Mouse (Mus musculus): ENCODE measurements at regions not wholly inside any gene's neighbourhood (a gene's known extent, or its start where the extent isn't known, plus 50 kb on each side); places are given as distances from the start of the nearest gene placed in this dataset.
"Not testable (repeated sequence)": the region's sequence is repeated elsewhere in the genome, so short reads cannot be mapped to it uniquely, and the experiment has no call there.

DNA sequence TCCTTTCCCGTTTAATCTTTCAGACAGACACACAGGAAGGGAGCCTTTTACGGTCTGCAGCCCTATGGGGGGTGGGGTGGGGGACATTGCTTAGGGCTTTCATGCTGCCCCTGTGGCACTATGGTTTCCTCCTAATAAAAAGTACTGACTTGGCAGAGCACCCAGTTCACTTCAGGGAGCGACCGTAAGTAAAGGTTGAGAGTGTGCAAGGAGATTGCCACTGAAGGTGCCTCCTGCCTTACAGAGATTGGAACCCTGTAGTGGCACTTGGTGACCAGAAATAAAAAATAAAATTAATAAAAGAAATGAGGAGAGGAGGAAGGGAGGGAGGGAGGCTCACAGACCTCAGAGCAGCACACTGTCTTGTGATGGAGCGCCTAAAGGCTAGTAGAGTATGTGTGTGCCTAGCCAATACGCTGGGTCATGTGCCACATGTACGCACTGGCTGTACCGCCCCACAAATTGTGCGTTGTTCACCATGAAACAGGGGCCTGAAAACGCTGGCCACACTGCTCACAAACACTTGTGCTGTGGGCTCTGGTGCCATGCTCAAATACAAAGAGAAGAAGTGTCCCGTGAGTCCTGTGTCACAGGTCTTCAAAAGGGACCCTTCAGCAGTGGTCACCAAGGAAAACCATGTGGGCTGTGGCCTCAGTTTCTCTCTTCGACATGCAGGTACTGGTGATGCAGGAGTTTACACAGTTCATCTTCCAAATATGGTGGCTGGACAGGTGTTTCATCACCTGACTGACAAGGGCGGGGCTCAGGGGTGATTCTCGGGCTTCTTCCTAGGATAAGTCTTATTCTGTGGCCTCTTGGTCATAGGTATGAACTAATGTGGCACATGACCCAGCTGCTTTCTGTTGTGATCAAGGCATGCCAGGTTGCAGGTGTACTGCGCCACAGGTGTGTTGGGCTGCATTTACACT, 250.5 kb upstream of the Irx4 start:
- no peak for DNase-seq (ENCODE audit: low spot score in 2 of 2)
- intact Hi-C loops (cut with DNase I) = no loop called here

GRCm38 (mm10) chr13:73019181-73019580, 241.1 kb upstream of the Irx4 start:
- DNase-seq (ENCODE audit: low spot score in 2 of 2) = no peak
- intact Hi-C loops (cut with DNase I) = no loop called here

DNA sequence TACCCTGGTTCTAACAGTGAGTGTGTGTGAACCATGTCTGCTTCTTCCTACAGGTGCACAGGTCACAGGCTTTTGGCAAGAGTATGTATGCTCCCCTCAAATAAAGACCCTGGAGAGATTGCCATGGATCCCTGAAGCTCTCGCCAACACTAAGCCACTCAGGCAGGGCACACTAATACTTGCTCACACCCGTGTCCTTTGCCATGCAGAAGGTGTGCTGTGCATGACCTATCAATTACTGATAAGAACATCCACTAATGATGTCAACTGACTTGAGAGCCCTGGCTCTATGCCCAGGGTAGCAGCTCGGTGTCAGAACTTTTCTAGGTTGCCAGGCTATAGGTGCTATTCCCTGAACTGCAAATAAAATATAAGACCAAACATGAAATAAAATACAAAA, 229.1 kb upstream of the Irx4 start:
- intact Hi-C loops (cut with DNase I) = no loop called here
- no peak for DNase-seq (ENCODE audit: low spot score in 2 of 2)

- peak; percentile 37 to 47 for DNase-seq (ENCODE audit: low spot score in 2 of 2)
- intact Hi-C loops (cut with DNase I) = no loop called here
Measured at GRCm38 (mm10) chr13:73033055-73033454, 227.2 kb upstream of the Irx4 start.

GRCm38 (mm10) chr13:73034065-73034831, 226.0 kb upstream of the Irx4 start:
- DNase-seq (ENCODE audit: low spot score in 2 of 2) = peak in 1 of 2 experiments; percentile 9
- intact Hi-C loops (cut with DNase I) = no loop called here

- no peak for DNase-seq (ENCODE audit: low spot score in 2 of 2)
- intact Hi-C loops (cut with DNase I) = no loop called here
Measured at GRCm38 (mm10) chr13:73034886-73035285, 225.4 kb upstream of the Irx4 start.

DNA sequence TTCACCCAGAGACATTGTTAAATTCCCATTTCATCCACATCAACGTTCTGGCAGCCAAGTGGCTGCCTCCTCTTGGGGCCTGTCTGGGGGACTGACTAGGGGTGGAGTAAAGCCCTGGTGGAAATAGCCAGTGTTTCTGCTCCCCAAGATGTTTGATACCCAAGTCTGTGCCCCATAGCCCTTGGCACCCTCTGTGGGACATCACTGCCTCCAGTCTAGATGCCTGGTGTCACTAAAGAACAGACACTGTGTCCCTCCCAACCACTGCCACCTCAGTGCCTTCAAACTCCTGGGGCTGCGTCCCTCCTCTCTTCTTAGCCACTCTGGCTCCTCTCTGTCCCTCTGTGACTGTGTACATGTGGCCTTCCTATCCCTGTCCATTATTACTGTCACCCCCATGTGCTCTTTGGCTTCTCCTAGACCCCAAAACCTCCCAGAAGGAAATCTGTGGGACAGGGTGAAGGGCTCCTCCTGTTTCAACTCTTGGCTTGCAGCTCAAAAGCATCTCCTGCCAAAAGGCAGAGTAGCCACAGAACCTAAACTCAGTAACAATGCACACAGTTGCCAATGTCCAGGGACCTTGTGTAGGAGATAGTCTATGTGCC, 224.8 kb upstream of the Irx4 start:
- DNase-seq (ENCODE audit: low spot score in 2 of 2) = no peak
- intact Hi-C loops (cut with DNase I) = no loop called here

DNA sequence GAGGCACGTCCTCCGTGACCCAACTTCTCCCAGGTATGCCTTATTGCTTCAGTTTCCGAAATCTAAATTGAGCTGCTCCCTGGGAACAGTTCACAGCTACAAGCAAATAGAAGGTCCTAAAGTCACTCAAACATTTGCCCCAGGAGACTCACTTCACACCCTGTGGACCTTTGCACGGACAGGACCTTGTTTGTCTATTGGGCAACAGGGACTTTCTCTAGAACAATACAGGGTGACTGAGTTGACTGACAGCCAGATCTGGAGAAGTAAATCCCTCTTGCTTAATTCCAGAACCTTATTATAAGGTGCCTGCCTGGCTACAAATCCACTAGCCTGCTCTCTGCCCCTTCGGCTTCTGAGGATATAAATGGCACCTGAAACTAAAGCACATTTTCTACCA, 220.5 kb upstream of the Irx4 start:
- DNase-seq (ENCODE audit: low spot score in 2 of 2) = no peak
- intact Hi-C loops (cut with DNase I) = no loop called here

DNA sequence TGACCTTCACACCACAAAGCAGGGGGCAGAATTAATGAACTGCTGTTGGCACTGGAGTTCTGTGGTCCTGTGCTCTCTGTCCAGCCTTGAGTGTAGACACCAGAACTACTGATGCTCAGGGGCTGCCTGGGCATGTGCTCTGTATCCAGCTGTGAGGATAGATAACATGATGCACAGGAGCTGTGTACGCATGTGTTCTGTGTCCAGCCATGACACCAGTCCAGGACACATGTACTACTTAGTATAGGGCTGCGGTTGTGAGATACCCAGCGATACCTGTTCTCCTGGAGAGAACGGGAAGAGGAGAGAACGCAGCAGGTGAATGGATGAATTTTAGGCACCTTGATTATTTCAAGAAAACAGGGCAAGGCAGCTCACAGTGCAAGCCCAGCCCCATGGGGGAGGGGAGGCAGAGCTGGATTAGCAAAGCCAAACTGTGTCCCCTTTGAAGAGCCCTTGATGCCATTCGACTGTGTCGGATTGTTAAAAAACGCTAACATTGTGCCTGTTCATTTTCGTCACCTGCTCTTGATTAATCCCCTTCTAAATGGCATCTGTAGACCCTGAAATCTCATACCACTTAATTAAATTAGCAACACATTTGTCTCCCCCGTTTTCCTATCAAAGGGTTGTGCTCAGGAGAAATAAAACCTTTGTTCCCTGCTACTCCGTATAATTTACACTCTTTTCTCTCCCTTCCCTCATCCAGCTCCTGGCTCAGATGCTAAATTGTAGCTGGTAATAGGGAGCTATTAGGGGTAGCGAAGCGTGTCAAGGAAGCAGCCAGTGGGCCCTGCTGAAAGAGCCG, 218.8 kb upstream of the Irx4 start:
- intact Hi-C loops (cut with DNase I) = no loop called here
- DNase-seq (ENCODE audit: low spot score in 2 of 2) = no peak

GRCm38 (mm10) chr13:73069840-73070530, 190.3 kb upstream of the Irx4 start:
- no peak for DNase-seq (ENCODE audit: low spot score in 2 of 2)
- intact Hi-C loops (cut with DNase I) = no loop called here

- intact Hi-C loops (cut with DNase I) = no loop called here
- no peak for DNase-seq (ENCODE audit: low spot score in 2 of 2)
Measured at GRCm38 (mm10) chr13:73070531-73070908, 189.8 kb upstream of the Irx4 start.

DNA sequence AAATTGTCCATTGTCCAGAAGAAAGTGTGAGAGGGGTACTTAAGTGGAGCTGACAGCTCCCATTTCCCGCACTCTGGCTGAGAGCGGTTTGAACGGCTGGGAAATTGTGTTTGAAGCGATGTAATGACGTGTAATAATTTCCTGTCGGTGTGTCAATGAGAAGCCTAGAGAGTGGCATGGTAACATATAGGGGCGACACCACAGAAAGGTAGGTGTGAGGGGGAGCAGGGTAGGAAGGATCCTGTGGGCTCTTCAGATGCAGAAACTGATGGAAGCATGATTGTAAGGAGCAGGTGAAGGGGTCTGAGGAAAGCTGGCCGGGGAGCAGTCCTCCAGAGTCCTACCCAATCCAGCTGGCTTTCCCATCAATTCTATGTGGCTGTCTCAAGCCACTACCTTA, 189.2 kb upstream of the Irx4 start:
- intact Hi-C loops (cut with DNase I) = no loop called here
- no peak for DNase-seq (ENCODE audit: low spot score in 2 of 2)

GRCm38 (mm10) chr13:73071854-73072852, 188.1 kb upstream of the Irx4 start:
- intact Hi-C loops (cut with DNase I) = no loop called here
- DNase-seq (ENCODE audit: low spot score in 2 of 2) = no peak

GRCm38 (mm10) chr13:73077866-73078430, 182.3 kb upstream of the Irx4 start:
- no peak for DNase-seq (ENCODE audit: low spot score in 2 of 2)
- intact Hi-C loops (cut with DNase I) = no loop called here

DNA sequence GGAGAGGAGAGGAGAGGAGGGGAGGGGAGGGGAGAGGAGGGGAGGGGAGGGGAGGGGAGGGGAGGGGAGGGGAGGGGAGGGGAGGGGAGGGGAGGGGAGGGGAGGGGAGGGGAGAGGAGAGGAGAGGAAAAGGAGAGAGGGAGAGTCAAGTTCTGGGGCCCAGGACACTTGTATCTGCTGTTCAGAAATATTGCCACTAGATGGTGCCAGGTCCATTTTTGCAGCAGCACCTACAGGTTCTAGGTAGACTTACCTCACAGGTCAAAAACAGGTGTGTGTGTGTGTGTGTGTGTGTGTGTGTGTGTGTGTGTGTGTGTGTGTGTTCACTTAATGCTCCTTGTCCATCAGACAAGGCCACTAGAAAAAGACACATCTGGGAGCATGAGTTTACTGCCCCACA, 172.5 kb upstream of the Irx4 start:
- intact Hi-C loops (cut with DNase I) = not testable (repeated sequence)

DNA sequence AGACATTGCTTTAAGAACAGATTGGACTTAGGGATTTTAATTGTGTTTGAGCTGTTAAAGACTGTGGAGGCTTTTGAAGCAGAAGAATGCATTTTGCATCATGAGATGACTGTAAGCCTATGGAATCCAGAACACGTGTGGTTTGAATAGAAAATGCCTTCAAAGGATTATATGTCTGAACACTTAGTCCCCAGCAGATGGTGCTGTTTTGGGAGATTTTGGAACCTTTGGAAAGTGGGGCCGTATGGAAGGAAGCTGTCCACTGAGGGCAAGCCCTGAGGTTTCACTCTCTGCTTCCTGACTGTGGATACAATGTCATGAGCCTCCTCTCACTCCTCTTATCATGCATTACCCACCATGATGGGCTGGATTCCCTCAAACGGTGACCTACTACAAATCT, 168.4 kb upstream of the Irx4 start:
- intact Hi-C loops (cut with DNase I) = no loop called here

More for the DNA sequence above, 172.5 kb upstream of the Irx4 start:
- not testable (repeated sequence) for DNase-seq (ENCODE audit: low spot score in 2 of 2)

GRCm38 (mm10) chr13:73097502-73097901, 162.8 kb upstream of the Irx4 start:
- DNase-seq (ENCODE audit: low spot score in 2 of 2) = no peak
- intact Hi-C loops (cut with DNase I) = no loop called here

More for the DNA sequence above, 168.4 kb upstream of the Irx4 start:
- DNase-seq (ENCODE audit: low spot score in 2 of 2) = no peak

DNA sequence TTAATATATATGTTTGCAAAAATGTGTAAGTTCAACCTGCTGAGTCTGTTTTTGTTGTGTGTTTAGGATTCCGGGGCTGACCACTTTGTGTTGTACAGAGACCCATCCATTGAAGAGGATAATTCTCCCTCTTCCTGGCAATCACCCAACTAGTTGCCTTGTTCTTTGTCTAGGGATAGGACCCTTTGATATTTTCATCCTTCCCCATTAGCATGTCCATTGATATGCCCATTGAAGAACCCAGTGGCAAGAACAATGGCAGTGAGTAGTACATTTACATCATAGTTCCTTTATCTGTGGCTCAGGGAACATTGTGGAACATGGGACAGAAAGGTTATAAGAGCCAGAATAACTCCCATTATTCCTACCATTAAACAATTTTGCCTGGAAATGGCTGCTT, 160.9 kb upstream of the Irx4 start:
- DNase-seq (ENCODE audit: low spot score in 2 of 2) = no peak
- intact Hi-C loops (cut with DNase I) = no loop called here
